Comparison of ENCODE assay signal across 9 mouse cellular contexts in genomic region chr10:71349290-71349689, GRCm38 (mm10). TPM values are rescaled to one million over a fixed set of nuclear protein-coding genes. Genes with fewer than 3 reads are reported as not detected.
DNase-seq lines count a peak whose midpoint lies in the region; ATAC-seq and TF ChIP-seq lines count a peak whose summit lies in the region.
"Had no signal": no experiment of that assay in that cellular context is flagged by ENCODE, and none has a peak within 500 bp of the region (broad histone marks: within the 10 kb centered on the region; RNA-seq: fewer than 3 reads in every experiment).

No protein-coding gene starts in this region.

- peaks cover 6% of the 10 kb centered on the region; the same call in 1 of the 2 replicates for H3K4me1 ChIP-seq in heart, postnatal 0 days (ENCODE audit: control insufficient read depth, insufficient read depth)
- H3K4me1 ChIP-seq in embryonic facial prominence, embryonic 13.5 days, result peaks cover 17% of the 10 kb centered on the region
- H3K4me1 ChIP-seq in limb, embryonic 14.5 days (ENCODE audit: control insufficient read depth, insufficient read depth, low read length), result peaks cover 13% of the 10 kb centered on the region
- H3K4me1 ChIP-seq in midbrain, postnatal 0 days (ENCODE audit: insufficient read depth, low read length), result peaks cover 10% of the 10 kb centered on the region

- intact Hi-C loops in heart, postnatal 14 days (cut with DNase I), result no loop called here

- H3K9ac ChIP-seq in heart, postnatal 0 days (replicated peaks; ENCODE audit: low read depth, low read length), result no peak overlapping the region
- 0 out of 2 replicates have a peak overlapping the region, but pooled peaks have one; percentile 84 for H3K9ac ChIP-seq in embryonic facial prominence, embryonic 13.5 days
- no peak overlapping the region for H3K9ac ChIP-seq in limb, embryonic 14.5 days (ENCODE audit: low read depth, low read length, severe bottlenecking)
- peak overlapping the region; percentile 86 for H3K9ac ChIP-seq in midbrain, postnatal 0 days (replicated peaks; ENCODE audit: low read length, poor library complexity, severe bottlenecking)

- H3K27ac ChIP-seq in heart, postnatal 0 days (ENCODE audit: low read depth), result no peak overlapping the region
- no peak overlapping the region for H3K27ac ChIP-seq in embryonic facial prominence, embryonic 13.5 days
- no peak overlapping the region for H3K27ac ChIP-seq in limb, embryonic 14.5 days (replicated peaks; ENCODE audit: low read depth, low read length)
- no peak overlapping the region for H3K27ac ChIP-seq in midbrain, postnatal 0 days (ENCODE audit: low read depth, low read length)

- 78% methylated on average over 1 of the region's 1 CpGs for WGBS in heart, postnatal 0 days
- WGBS in embryonic facial prominence, embryonic 13.5 days, result 82% methylated on average over 1 of the region's 1 CpGs
- WGBS in limb, embryonic 14.5 days, result 79% methylated on average over 1 of the region's 1 CpGs
- 88% methylated on average over 1 of the region's 1 CpGs for WGBS in midbrain, postnatal 0 days

- no peak for DNase-seq in heart, postnatal 0 days (ENCODE audit: low spot score)
- DNase-seq in heart, postnatal 14 days, result no peak
- DNase-seq in limb, embryonic 14.5 days (ENCODE audit: low spot score), result no peak
- no peak for DNase-seq in midbrain, postnatal 0 days (ENCODE audit: low spot score)
- no peak for DNase-seq in right cerebral cortex, adult 18-20 months
- DNase-seq in cerebellum, adult 11 months, result no peak
- DNase-seq in yolk sac, embryonic 10.5 days (ENCODE audit: low spot score), result no peak
- DNase-seq: cerebellum, postnatal 25 days had no signal

- no peaks in the 10 kb centered on the region for H3K9me3 ChIP-seq in heart, postnatal 0 days (replicated peaks; ENCODE audit: control insufficient read depth, low read length)
- no peaks in the 10 kb centered on the region for H3K9me3 ChIP-seq in embryonic facial prominence, embryonic 13.5 days
- no peaks in the 10 kb centered on the region for H3K9me3 ChIP-seq in limb, embryonic 14.5 days (ENCODE audit: control insufficient read depth, low read length)
- no peaks in the 10 kb centered on the region for H3K9me3 ChIP-seq in midbrain, postnatal 0 days (ENCODE audit: low read length)

- H3K4me3 ChIP-seq in heart, postnatal 0 days (ENCODE audit: low read depth, low read length), result no peak overlapping the region
- peak overlapping the region; percentile 85 for H3K4me3 ChIP-seq in embryonic facial prominence, embryonic 13.5 days
- H3K4me3 ChIP-seq in limb, embryonic 14.5 days (replicated peaks; ENCODE audit: low read length), result peak overlapping the region; percentile 77; the same call in 1 of the 2 replicates
- H3K4me3 ChIP-seq in midbrain, postnatal 0 days (ENCODE audit: low read depth, low read length), result peak overlapping the region; percentile 87; the same call in 1 of the 2 replicates

- H3K36me3 ChIP-seq in heart, postnatal 0 days (replicated peaks; ENCODE audit: control insufficient read depth, insufficient read depth, low read length), result 0 out of 2 replicates have a peak, but pooled peaks cover 6% of the 10 kb centered on the region
- no peaks in the 10 kb centered on the region for H3K36me3 ChIP-seq in embryonic facial prominence, embryonic 13.5 days
- no peaks in the 10 kb centered on the region for H3K36me3 ChIP-seq in limb, embryonic 14.5 days (ENCODE audit: control insufficient read depth, insufficient read depth, low read length)
- 0 out of 2 replicates have a peak, but pooled peaks cover 2% of the 10 kb centered on the region for H3K36me3 ChIP-seq in midbrain, postnatal 0 days (ENCODE audit: insufficient read depth, low read length)

- TF ChIP-seq EP300 in heart, postnatal 0 days (IDR thresholded peaks at IDR 0.05; ENCODE audit: low read depth), result no peak

- TF ChIP-seq POLR2A in limb, embryonic 14.5 days (IDR thresholded peaks at IDR 0.05; ENCODE audit: borderline replicate concordance, extremely low read depth, insufficient read depth, insufficient read length), result no peak

- no peaks in the 10 kb centered on the region for H3K27me3 ChIP-seq in heart, postnatal 0 days (ENCODE audit: control insufficient read depth, insufficient read depth, low read length)
- H3K27me3 ChIP-seq in embryonic facial prominence, embryonic 13.5 days, result no peaks in the 10 kb centered on the region
- H3K27me3 ChIP-seq in limb, embryonic 14.5 days (ENCODE audit: control insufficient read depth, insufficient read depth, low read length), result no peaks in the 10 kb centered on the region
- no peaks in the 10 kb centered on the region for H3K27me3 ChIP-seq in midbrain, postnatal 0 days (ENCODE audit: insufficient read depth, low read length)

- H3K4me2 ChIP-seq in heart, postnatal 0 days (ENCODE audit: low read depth, low read length), result peak overlapping the region; percentile 92
- H3K4me2 ChIP-seq in embryonic facial prominence, embryonic 13.5 days, result peak overlapping the region; percentile 93
- H3K4me2 ChIP-seq in limb, embryonic 14.5 days (replicated peaks; ENCODE audit: low read depth, low read length, severe bottlenecking), result no peak overlapping the region; the same call in 1 of the 2 replicates
- H3K4me2 ChIP-seq in midbrain, postnatal 0 days (ENCODE audit: low read depth, low read length, poor library complexity, severe bottlenecking), result peak overlapping the region; percentile 88

- TF ChIP-seq CTCF in heart, postnatal 0 days (IDR thresholded peaks at IDR 0.05; ENCODE audit: low read depth), result no peak
- TF ChIP-seq CTCF in midbrain, postnatal 0 days (IDR thresholded peaks at IDR 0.05), result no peak

- ATAC-seq in heart, postnatal 0 days (ENCODE audit: insufficient read depth, low read depth), result no peak
- ATAC-seq in embryonic facial prominence, embryonic 13.5 days (ENCODE audit: insufficient number of reproducible peaks, insufficient read depth, low FRiP score, low TSS enrichment, low read depth), result no peak
- no peak for ATAC-seq in limb, embryonic 14.5 days (ENCODE audit: low FRiP score, low read depth)
- no peak for ATAC-seq in midbrain, postnatal 0 days (ENCODE audit: low FRiP score)

RNA-seq across cellular contexts. Expression of gene Ipmk, which starts 1.7 kb away (rescaled TPM):
- total RNA-seq in heart, postnatal 0 days (2014; rRNA removed; ENCODE audit: low replicate concordance), result 6.8 and 8.0 TPM in 2 replicates
- polyA plus RNA-seq in heart, postnatal 0 days (2015; fragmentation: Nextera tagmentation; extraction: Ambion mirVana), result 4.9 TPM in 2 replicates
- total RNA-seq in heart, postnatal 14 days (2021), result 10 to 100 TPM; 14.4 to 14.6 TPM
- polyA plus RNA-seq in embryonic facial prominence, embryonic 13.5 days (2015; fragmentation: Nextera tagmentation; extraction: Ambion mirVana), result 10.3 and 10.9 TPM in 2 replicates
- 8.6 and 8.8 TPM in 2 replicates for polyA plus RNA-seq in limb, embryonic 14.5 days (2012; rRNA removed)
- polyA plus RNA-seq in limb, embryonic 14.5 days (2014; fragmentation: Nextera tagmentation; extraction: Ambion mirVana), result 11.9 and 13.3 TPM in 2 replicates
- total RNA-seq in midbrain, postnatal 0 days (2014; rRNA removed), result 21.7 and 28.0 TPM in 2 replicates
- polyA plus RNA-seq in midbrain, postnatal 0 days (2015; fragmentation: Nextera tagmentation; extraction: Ambion mirVana), result 12.8 and 14.6 TPM in 2 replicates

RNA-seq across cellular contexts. Expression of gene Cisd1, which starts 4.5 kb away (rescaled TPM):
- total RNA-seq in heart, postnatal 0 days (2014; rRNA removed; ENCODE audit: low replicate concordance), result 134 and 170 TPM in 2 replicates
- polyA plus RNA-seq in heart, postnatal 0 days (2015; fragmentation: Nextera tagmentation; extraction: Ambion mirVana), result 403 and 429 TPM in 2 replicates
- total RNA-seq in heart, postnatal 14 days (2021), result 100 to 1,000 TPM; 271 to 276 TPM
- polyA plus RNA-seq in embryonic facial prominence, embryonic 13.5 days (2015; fragmentation: Nextera tagmentation; extraction: Ambion mirVana), result 99.6 and 104 TPM in 2 replicates
- polyA plus RNA-seq in limb, embryonic 14.5 days (2012; rRNA removed), result 25.0 and 35.7 TPM in 2 replicates
- 79.1 and 80.0 TPM in 2 replicates for polyA plus RNA-seq in limb, embryonic 14.5 days (2014; fragmentation: Nextera tagmentation; extraction: Ambion mirVana)
- 92.1 and 121 TPM in 2 replicates for total RNA-seq in midbrain, postnatal 0 days (2014; rRNA removed)
- 378 and 395 TPM in 2 replicates for polyA plus RNA-seq in midbrain, postnatal 0 days (2015; fragmentation: Nextera tagmentation; extraction: Ambion mirVana)

Comparison
In these comparisons a context has a peak if more than half of its experiments do, and no peak if none do; other contexts are left out.
1. H3K9ac ChIP-seq: peak in embryonic facial prominence, embryonic 13.5 days (single experiment) and midbrain, postnatal 0 days (single experiment); none in heart, postnatal 0 days (single experiment) and limb, embryonic 14.5 days (single experiment).